Mouse (Mus musculus): ENCODE results near the gene Hivep1.

GRCm38 (mm10) chr13:42043431-42043830, 8.4 kb upstream of the Hivep1 start:
- TF ChIP-seq ZNF384 (IDR thresholded peaks at IDR 0.05; ENCODE audit: low read depth, low read length) (no peak), CHD2 (IDR thresholded peaks at IDR 0.05; ENCODE audit: low read length) (no peak), CTCF (conservative IDR thresholded peaks at IDR 0.05 in 1 of 2, IDR thresholded peaks at IDR 0.05 in 1 of 2; ENCODE audit: low read depth in 2 of 2, low read length in 2 of 2) (no peak), NELFE (IDR thresholded peaks at IDR 0.05; ENCODE audit: low read depth, low read length) (no peak), EP300 (IDR thresholded peaks at IDR 0.05; ENCODE audit: low read length) (no peak), ETS1 (conservative IDR thresholded peaks at IDR 0.05; ENCODE audit: low read depth, low read length) (no peak), JUND (conservative IDR thresholded peaks at IDR 0.05; ENCODE audit: low read depth, low read length) (no peak), JUN (IDR thresholded peaks at IDR 0.05; ENCODE audit: insufficient read depth, low read depth, low read length) (no peak), HCFC1 (IDR thresholded peaks at IDR 0.05; ENCODE audit: low read depth, low read length) (no peak), MAFK (IDR thresholded peaks at IDR 0.05; ENCODE audit: insufficient replicate concordance, low read length) (no peak), E2F4 (IDR thresholded peaks at IDR 0.05; ENCODE audit: insufficient replicate concordance, low read depth, low read length) (no peak)

Data from CH12.LX (cell line).